Mouse (Mus musculus): ENCODE data around the gene Agbl4. TPM values are rescaled to one million over a fixed set of nuclear protein-coding genes. Genes with fewer than 3 reads are reported as not detected.

Agbl4 gene
- polyA plus RNA-seq, 1 experiment from 2014 or later = 0.19 TPM

DNA sequence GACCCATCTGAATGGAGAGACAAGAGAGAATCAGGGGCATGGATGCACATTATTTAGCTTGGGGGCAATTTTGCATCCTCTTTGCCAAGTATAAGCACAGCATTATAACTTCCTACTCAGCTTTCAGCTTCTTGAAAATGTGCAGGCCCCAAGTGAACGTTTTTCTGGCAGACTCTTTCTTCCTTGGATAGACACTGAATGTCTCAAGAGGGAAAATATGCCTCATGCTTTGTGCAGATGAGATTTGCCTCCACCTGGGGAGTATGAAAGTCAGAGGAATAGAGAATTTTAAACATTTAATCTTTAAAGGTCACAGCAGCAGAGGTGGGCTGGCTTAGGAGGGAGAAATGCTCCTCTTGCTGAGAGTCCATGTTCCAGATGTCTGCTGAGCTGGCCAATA lies 1005.8 kb downstream of the Agbl4 start:
- no peaks in the 10 kb centered on the region for H3K9me3 ChIP-seq (ENCODE audit: control insufficient read depth, low read depth, low read length)
- no peak overlapping the region for H3K4me2 ChIP-seq (replicated peaks; ENCODE audit: low read depth, low read length)
- 32% methylated on average over 1 of the region's 1 CpGs for WGBS
- no peak overlapping the region for H3K4me3 ChIP-seq (ENCODE audit: low read depth, low read length)
- no peaks in the 10 kb centered on the region for H3K27me3 ChIP-seq (ENCODE audit: control insufficient read depth, insufficient read depth, low read length)
- no peak overlapping the region for H3K27ac ChIP-seq (ENCODE audit: low read length)
- H3K9ac ChIP-seq (replicated peaks; ENCODE audit: low read depth, low read length) = no peak overlapping the region
- H3K4me1 ChIP-seq (ENCODE audit: control insufficient read depth, insufficient read depth, low read length) = no peaks in the 10 kb centered on the region
- no peak for ATAC-seq (ENCODE audit: insufficient number of reproducible peaks, insufficient read depth, low FRiP score, low read depth)
- no peaks in the 10 kb centered on the region for H3K36me3 ChIP-seq (ENCODE audit: control insufficient read depth, insufficient read depth, low read length)

DNA sequence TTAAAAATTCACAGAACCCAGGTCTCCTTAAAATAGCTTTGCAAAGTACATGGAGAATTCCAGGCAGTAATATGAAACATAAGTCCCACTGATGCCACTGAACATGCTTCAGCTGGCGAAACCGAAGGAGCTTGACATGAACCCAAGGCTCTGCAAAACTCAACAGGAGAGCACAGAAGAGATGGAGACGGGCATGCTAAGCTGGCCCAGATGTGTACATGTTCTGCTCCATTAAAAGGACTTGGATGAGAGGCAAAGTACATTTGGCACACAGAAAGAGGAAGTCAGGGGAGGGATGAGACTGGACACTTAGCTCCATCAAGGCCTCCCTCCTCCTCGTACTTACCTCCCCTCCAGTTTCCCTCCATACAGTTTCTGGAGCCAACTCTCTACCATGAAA lies 1013.3 kb downstream of the Agbl4 start:
- ATAC-seq (ENCODE audit: insufficient number of reproducible peaks, insufficient read depth, low FRiP score, low read depth) = no peak
- no peaks in the 10 kb centered on the region for H3K9me3 ChIP-seq (ENCODE audit: control insufficient read depth, low read depth, low read length)
- no peaks in the 10 kb centered on the region for H3K36me3 ChIP-seq (ENCODE audit: control insufficient read depth, insufficient read depth, low read length)
- WGBS = 76% methylated on average over 4 of the region's 4 CpGs
- H3K4me2 ChIP-seq (replicated peaks; ENCODE audit: low read depth, low read length) = no peak overlapping the region
- no peak overlapping the region for H3K27ac ChIP-seq (ENCODE audit: low read length)
- peaks cover 6% of the 10 kb centered on the region for H3K4me1 ChIP-seq (ENCODE audit: control insufficient read depth, insufficient read depth, low read length)
- H3K9ac ChIP-seq (replicated peaks; ENCODE audit: low read depth, low read length) = no peak overlapping the region
- no peaks in the 10 kb centered on the region for H3K27me3 ChIP-seq (ENCODE audit: control insufficient read depth, insufficient read depth, low read length)
- no peak overlapping the region for H3K4me3 ChIP-seq (ENCODE audit: low read depth, low read length)

DNA sequence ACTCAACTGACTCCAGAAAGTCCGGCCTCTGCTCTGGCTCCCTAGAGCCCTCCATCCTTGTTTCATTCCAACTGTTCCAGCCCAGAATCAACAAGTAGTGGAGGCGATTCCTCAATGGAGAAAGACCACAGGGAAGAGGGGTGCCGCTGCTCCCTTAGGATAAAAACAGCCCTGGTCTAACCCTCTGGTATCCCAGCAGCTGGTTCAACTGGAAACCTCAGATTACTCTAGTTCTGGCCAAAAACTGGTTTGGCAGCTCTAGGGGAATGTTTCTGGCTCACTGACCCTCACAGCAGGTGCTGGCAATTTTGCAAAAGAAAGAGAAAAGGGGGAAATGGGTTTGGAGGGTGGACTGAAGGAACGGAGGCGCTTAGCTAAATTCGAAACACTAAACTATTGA lies 1016.9 kb downstream of the Agbl4 start:
- H3K4me2 ChIP-seq (replicated peaks; ENCODE audit: low read depth, low read length) = peak overlapping the region; percentile 78
- ATAC-seq (ENCODE audit: insufficient number of reproducible peaks, insufficient read depth, low FRiP score, low read depth) = peak; percentile 19
- no peaks in the 10 kb centered on the region for H3K9me3 ChIP-seq (ENCODE audit: control insufficient read depth, low read depth, low read length)
- peak overlapping the region; percentile 64 for H3K4me3 ChIP-seq (ENCODE audit: low read depth, low read length)
- 2% methylated on average over 6 of the region's 6 CpGs for WGBS
- peaks cover 18% of the 10 kb centered on the region for H3K4me1 ChIP-seq (ENCODE audit: control insufficient read depth, insufficient read depth, low read length)
- no peaks in the 10 kb centered on the region for H3K27me3 ChIP-seq (ENCODE audit: control insufficient read depth, insufficient read depth, low read length)
- H3K27ac ChIP-seq (ENCODE audit: low read length) = peak overlapping the region; percentile 80
- H3K9ac ChIP-seq (replicated peaks; ENCODE audit: low read depth, low read length) = 0 out of 2 replicates have a peak overlapping the region, but pooled peaks have one; percentile 33
- peaks cover 8% of the 10 kb centered on the region for H3K36me3 ChIP-seq (ENCODE audit: control insufficient read depth, insufficient read depth, low read length)

DNA sequence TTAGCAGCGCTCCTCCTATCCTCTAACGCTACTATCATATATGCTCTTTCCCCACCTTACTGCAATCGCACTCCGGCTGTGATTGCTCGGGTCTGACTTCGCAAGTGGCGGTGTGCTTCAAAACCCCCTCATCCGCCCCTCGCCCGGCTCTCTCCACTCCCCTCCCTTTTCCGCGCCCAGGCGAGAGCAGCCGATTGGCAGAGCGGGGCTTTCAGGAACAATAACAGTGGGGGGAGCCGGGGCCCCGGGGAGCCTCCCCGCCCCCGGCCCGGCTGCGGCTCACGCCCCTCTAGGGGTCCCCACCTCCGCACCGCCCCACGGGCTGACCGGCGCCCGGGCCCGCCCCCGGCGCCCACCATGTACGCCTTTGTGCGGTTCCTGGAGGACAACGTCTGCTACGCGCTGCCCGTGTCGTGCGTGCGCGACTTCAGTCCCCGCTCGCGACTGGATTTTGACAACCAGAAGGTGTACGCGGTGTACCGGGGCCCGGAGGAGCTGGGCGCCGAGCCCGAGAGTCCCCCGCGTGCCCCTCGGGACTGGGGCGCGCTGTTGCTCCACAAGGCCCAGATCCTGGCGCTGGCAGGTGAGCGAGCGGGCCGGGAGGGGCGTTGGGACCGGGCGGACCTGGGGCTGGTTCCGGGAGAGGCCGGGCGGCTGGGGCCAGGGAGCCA lies 1017.5 kb downstream of the Agbl4 start, which contains the start of gene Bend5:
Gene Bend5, plus strand, starts transcription at position 189 of the 671 bp plus-strand sequence.
- ATAC-seq (ENCODE audit: insufficient number of reproducible peaks, insufficient read depth, low FRiP score, low read depth) = peak; percentile 97
- peak within 1 kb of the TSS; percentile 78 for H3K4me2 ChIP-seq (replicated peaks; ENCODE audit: low read depth, low read length)
- 1% methylated on average over 66 of the region's 66 CpGs for WGBS

DNA sequence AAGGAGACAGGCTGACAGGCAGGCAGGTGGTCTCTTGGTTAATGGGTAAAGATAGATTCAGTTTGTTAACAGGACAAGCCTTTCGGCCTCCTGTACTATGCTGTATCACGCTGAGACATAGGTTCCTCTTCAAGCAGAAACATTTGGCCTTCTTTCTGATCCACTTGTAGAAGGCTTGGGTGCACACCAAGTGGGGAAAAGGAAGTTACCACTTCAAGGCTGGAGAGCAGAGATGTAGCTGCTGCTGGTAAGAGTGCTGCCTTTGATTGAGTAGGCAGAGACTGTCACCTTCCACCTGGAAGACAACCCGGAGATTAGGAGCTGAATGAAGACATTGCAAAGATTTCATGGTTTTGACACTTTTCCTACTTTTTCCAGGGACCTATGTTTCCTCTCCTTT lies 1018.7 kb downstream of the Agbl4 start:
- no peak for ATAC-seq (ENCODE audit: insufficient number of reproducible peaks, insufficient read depth, low FRiP score, low read depth)

More for the DNA sequence above, 1017.5 kb downstream of the Agbl4 start, which contains the start of gene Bend5:
- Histone ChIP-seq H3K9ac (replicated peaks; ENCODE audit: low read depth, low read length) (peak within 1 kb of the TSS; percentile 67), H3K27ac (ENCODE audit: low read length) (peak within 1 kb of the TSS; percentile 80), H3K4me3 (ENCODE audit: low read depth, low read length) (peak within 1 kb of the TSS; percentile 64), H3K9me3 (ENCODE audit: control insufficient read depth, low read depth, low read length) (no peaks in the 10 kb centered on the region), H3K4me1 (ENCODE audit: control insufficient read depth, insufficient read depth, low read length) (peaks cover 18% of the 10 kb centered on the region), H3K36me3 (ENCODE audit: control insufficient read depth, insufficient read depth, low read length) (peaks cover 8% of the 10 kb centered on the region), H3K27me3 (ENCODE audit: control insufficient read depth, insufficient read depth, low read length) (no peaks in the 10 kb centered on the region)

DNA sequence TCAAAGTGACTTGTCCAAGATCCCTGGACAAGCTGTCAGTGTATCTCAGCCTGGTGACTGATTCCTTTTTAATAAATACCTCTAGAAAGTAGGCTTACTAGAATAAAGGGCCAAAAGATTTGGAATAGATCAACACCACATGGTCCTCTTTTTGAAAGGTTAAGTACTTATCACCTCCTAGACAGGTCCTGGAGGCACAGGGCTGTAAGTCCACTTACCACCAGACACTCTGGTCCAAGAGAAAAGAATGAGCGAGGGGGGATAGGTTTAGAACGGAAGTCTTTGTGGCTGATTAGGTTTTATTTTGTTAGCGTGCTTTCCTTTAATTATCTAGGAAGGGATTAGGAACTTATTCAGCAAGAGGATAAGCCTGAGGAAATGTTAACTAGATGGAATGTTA lies 1019.1 kb downstream of the Agbl4 start:
- WGBS = 76% methylated on average over 3 of the region's 3 CpGs
- H3K27me3 ChIP-seq (ENCODE audit: control insufficient read depth, insufficient read depth, low read length) = no peaks in the 10 kb centered on the region
- peaks cover 8% of the 10 kb centered on the region for H3K36me3 ChIP-seq (ENCODE audit: control insufficient read depth, insufficient read depth, low read length)
- no peak overlapping the region for H3K27ac ChIP-seq (ENCODE audit: low read length)
- peaks cover 18% of the 10 kb centered on the region for H3K4me1 ChIP-seq (ENCODE audit: control insufficient read depth, insufficient read depth, low read length)
- H3K4me2 ChIP-seq (replicated peaks; ENCODE audit: low read depth, low read length) = peak overlapping the region; percentile 78
- ATAC-seq (ENCODE audit: insufficient number of reproducible peaks, insufficient read depth, low FRiP score, low read depth) = no peak
- no peak overlapping the region for H3K9ac ChIP-seq (replicated peaks; ENCODE audit: low read depth, low read length)
- peak overlapping the region; percentile 64; the same call in 1 of the 2 replicates for H3K4me3 ChIP-seq (ENCODE audit: low read depth, low read length)
- no peaks in the 10 kb centered on the region for H3K9me3 ChIP-seq (ENCODE audit: control insufficient read depth, low read depth, low read length)

More for the DNA sequence above, 1018.7 kb downstream of the Agbl4 start:
- H3K27ac ChIP-seq (ENCODE audit: low read length) = no peak overlapping the region
- H3K4me1 ChIP-seq (ENCODE audit: control insufficient read depth, insufficient read depth, low read length) = peaks cover 18% of the 10 kb centered on the region
- WGBS = 59% methylated on average over 3 of the region's 3 CpGs
- peaks cover 8% of the 10 kb centered on the region for H3K36me3 ChIP-seq (ENCODE audit: control insufficient read depth, insufficient read depth, low read length)
- no peaks in the 10 kb centered on the region for H3K9me3 ChIP-seq (ENCODE audit: control insufficient read depth, low read depth, low read length)
- peak overlapping the region; percentile 64 for H3K4me3 ChIP-seq (ENCODE audit: low read depth, low read length)
- H3K27me3 ChIP-seq (ENCODE audit: control insufficient read depth, insufficient read depth, low read length) = no peaks in the 10 kb centered on the region
- H3K9ac ChIP-seq (replicated peaks; ENCODE audit: low read depth, low read length) = peak overlapping the region; percentile 67
- H3K4me2 ChIP-seq (replicated peaks; ENCODE audit: low read depth, low read length) = peak overlapping the region; percentile 78

DNA sequence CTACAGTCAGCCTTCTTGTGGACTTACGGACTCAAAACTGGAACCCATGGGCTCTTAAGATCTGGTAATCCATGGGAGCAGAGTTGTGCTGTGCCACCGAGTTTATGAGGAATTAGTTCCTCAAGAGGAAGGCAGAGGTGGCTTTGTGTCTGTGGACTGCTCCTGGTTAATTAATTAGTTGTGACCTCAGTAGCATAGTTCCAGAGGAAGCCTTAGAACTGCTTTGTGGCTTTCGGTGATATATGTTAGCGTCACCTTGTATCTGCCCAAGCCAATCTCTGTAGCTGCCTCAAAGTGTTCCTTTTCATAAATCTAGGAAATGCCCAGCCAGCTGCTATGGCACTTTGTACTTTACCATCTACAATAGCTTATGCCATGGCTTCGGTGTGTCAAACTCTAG lies 1020.3 kb downstream of the Agbl4 start:
- H3K27ac ChIP-seq (ENCODE audit: low read length) = no peak overlapping the region
- peaks cover 8% of the 10 kb centered on the region for H3K36me3 ChIP-seq (ENCODE audit: control insufficient read depth, insufficient read depth, low read length)
- ATAC-seq (ENCODE audit: insufficient number of reproducible peaks, insufficient read depth, low FRiP score, low read depth) = no peak
- no peak overlapping the region for H3K9ac ChIP-seq (replicated peaks; ENCODE audit: low read depth, low read length)
- WGBS = 86% methylated on average over 5 of the region's 5 CpGs
- no peak overlapping the region for H3K4me3 ChIP-seq (ENCODE audit: low read depth, low read length)
- H3K9me3 ChIP-seq (ENCODE audit: control insufficient read depth, low read depth, low read length) = no peaks in the 10 kb centered on the region
- H3K27me3 ChIP-seq (ENCODE audit: control insufficient read depth, insufficient read depth, low read length) = no peaks in the 10 kb centered on the region
- H3K4me2 ChIP-seq (replicated peaks; ENCODE audit: low read depth, low read length) = no peak overlapping the region
- H3K4me1 ChIP-seq (ENCODE audit: control insufficient read depth, insufficient read depth, low read length) = peaks cover 20% of the 10 kb centered on the region

DNA sequence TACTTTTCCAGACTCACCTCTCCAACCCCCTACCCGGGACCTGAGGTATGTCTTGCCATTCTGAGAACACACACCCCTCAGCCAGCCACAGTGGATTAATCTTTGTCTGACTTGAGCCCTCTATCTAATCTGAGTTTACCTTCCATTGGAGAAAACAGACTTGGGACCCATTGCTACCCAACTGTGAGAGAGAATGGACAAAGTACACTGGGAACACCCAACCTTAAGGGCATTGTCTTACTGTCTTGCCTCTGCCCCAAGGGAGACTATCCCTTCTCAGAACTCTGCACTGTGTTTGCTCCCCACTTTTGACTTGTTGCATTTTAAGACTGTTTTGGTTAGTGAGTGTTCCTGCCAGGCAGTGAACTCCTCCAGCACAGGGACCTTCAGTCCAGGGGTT lies 1022.0 kb downstream of the Agbl4 start:
- H3K27ac ChIP-seq (ENCODE audit: low read length) = no peak overlapping the region
- no peaks in the 10 kb centered on the region for H3K9me3 ChIP-seq (ENCODE audit: control insufficient read depth, low read depth, low read length)
- WGBS = 79% methylated on average over 1 of the region's 1 CpGs
- H3K4me3 ChIP-seq (ENCODE audit: low read depth, low read length) = no peak overlapping the region
- no peaks in the 10 kb centered on the region for H3K27me3 ChIP-seq (ENCODE audit: control insufficient read depth, insufficient read depth, low read length)
- ATAC-seq (ENCODE audit: insufficient number of reproducible peaks, insufficient read depth, low FRiP score, low read depth) = no peak
- H3K36me3 ChIP-seq (ENCODE audit: control insufficient read depth, insufficient read depth, low read length) = peaks cover 8% of the 10 kb centered on the region
- no peak overlapping the region for H3K9ac ChIP-seq (replicated peaks; ENCODE audit: low read depth, low read length)
- peaks cover 17% of the 10 kb centered on the region for H3K4me1 ChIP-seq (ENCODE audit: control insufficient read depth, insufficient read depth, low read length)
- no peak overlapping the region for H3K4me2 ChIP-seq (replicated peaks; ENCODE audit: low read depth, low read length)

DNA sequence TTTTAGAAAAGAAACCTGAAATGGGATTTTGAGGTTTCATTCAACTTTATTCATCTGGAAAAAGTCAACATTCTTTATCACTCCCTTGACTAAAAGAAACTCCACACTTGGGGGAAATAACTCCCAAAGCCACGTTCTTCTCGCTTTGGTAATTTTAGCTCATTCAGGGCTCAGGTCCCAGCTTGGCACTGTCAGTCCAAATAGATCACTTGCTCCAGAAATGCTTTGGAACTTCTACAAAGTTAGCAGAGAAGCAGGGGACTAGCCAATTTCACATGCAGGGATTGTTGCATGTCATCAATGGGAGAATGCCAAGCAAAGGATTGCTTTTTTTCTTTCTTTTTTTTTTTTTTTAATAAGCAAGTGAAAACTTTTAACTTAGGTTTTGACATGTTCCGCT lies 1022.6 kb downstream of the Agbl4 start:
- 80% methylated on average over 3 of the region's 3 CpGs for WGBS
- Histone ChIP-seq H3K4me1 (ENCODE audit: control insufficient read depth, insufficient read depth, low read length) (peaks cover 17% of the 10 kb centered on the region), H3K27ac (ENCODE audit: low read length) (no peak overlapping the region), H3K9me3 (ENCODE audit: control insufficient read depth, low read depth, low read length) (no peaks in the 10 kb centered on the region), H3K9ac (replicated peaks; ENCODE audit: low read depth, low read length) (no peak overlapping the region), H3K4me3 (ENCODE audit: low read depth, low read length) (no peak overlapping the region), H3K36me3 (ENCODE audit: control insufficient read depth, insufficient read depth, low read length) (peaks cover 8% of the 10 kb centered on the region), H3K4me2 (replicated peaks; ENCODE audit: low read depth, low read length) (no peak overlapping the region), H3K27me3 (ENCODE audit: control insufficient read depth, insufficient read depth, low read length) (no peaks in the 10 kb centered on the region)
- ATAC-seq (ENCODE audit: insufficient number of reproducible peaks, insufficient read depth, low FRiP score, low read depth) = no peak
